Mouse (Mus musculus) E14TG2a.4 (cell line): ENCODE results near the gene Kiss1r.
"Not testable (repeated sequence)": the region's sequence is repeated elsewhere in the genome, so short reads cannot be mapped to it uniquely, and the experiment has no call there.

Source experiments
- H3K27me3 ChIP-seq: 2 replicates; pipeline ENCODE4 v1.6.1; 2014; ENCODE audit warnings: low read length, control low read depth; ENCODE audit not compliant: insufficient read depth
- H3K36me3 ChIP-seq: 2 replicates; pipeline ENCODE4 v1.6.1; 2014; ENCODE audit warnings: low read length, control low read depth; ENCODE audit not compliant: insufficient read depth
- H3K4me1 ChIP-seq: replicated peaks from 2 replicates; pipeline ENCODE4 v1.6.1; 2014; ENCODE audit warnings: low read depth, low read length, control low read depth
- H3K4me3 ChIP-seq: replicated peaks from 2 replicates; pipeline ENCODE4 v1.5.1; 2014; ENCODE audit warnings: mild to moderate bottlenecking, low read length
- H3K9me3 ChIP-seq: 2 replicates; pipeline ENCODE4 v1.6.1; 2014; ENCODE audit warnings: low read length, control low read depth
- CTCF ChIP-seq: conservative IDR thresholded peaks from 2 replicates; pipeline ENCODE4 v1.5.1; 2014; ENCODE audit warnings: low read length
- NANOG ChIP-seq: IDR thresholded peaks from 2 replicates; pipeline ENCODE4 v1.6.1; 2014; ENCODE audit warnings: borderline replicate concordance, low read length, mixed read lengths
- POU5F1 ChIP-seq: IDR thresholded peaks from 2 replicates; pipeline ENCODE4 v1.6.1; 2014; ENCODE audit warnings: low read length, borderline replicate concordance

Gene Kiss1r

DNA sequence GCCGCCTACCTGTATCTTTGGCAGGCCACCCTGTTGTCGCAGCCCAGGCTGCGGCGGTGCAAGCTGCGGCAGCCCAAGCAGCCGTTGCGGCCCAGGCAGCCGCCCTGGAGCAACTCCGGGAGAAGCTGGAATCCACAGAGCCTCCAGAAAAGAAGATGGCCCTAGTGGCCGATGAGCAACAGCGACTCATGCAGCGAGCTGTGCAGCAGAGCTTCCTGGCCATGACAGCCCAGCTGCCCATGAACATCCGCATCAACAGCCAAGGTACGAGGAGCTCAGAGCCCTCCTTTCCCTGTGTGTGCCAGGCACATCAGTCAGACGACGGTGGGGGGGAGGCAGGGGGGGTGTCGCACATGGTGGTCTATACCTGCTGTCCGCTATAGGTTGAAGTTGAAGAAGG is 33.9 kb downstream of the Kiss1r start:
- Histone ChIP-seq H3K9me3 (no peaks in the 10 kb centered on the region), H3K4me3 (peak overlapping the region; percentile 45; the same call in 1 of the 2 replicates), H3K27me3 (no peaks in the 10 kb centered on the region), H3K36me3 (peaks cover 17% of the 10 kb centered on the region), H3K4me1 (peaks cover 47% of the 10 kb centered on the region)
- TF ChIP-seq NANOG (no peak), CTCF (no peak), POU5F1 (no peak)

- Histone ChIP-seq H3K27me3 (no peaks in the 10 kb centered on the region), H3K4me1 (peaks cover 50% of the 10 kb centered on the region), H3K9me3 (no peaks in the 10 kb centered on the region), H3K36me3 (peaks cover 17% of the 10 kb centered on the region), H3K4me3 (no peak overlapping the region)
- TF ChIP-seq CTCF = peak; percentile 40
- no peak for TF ChIP-seq NANOG
Measured at GRCm38 (mm10) chr10:79953946-79954345, 37.2 kb downstream of the Kiss1r start.

DNA sequence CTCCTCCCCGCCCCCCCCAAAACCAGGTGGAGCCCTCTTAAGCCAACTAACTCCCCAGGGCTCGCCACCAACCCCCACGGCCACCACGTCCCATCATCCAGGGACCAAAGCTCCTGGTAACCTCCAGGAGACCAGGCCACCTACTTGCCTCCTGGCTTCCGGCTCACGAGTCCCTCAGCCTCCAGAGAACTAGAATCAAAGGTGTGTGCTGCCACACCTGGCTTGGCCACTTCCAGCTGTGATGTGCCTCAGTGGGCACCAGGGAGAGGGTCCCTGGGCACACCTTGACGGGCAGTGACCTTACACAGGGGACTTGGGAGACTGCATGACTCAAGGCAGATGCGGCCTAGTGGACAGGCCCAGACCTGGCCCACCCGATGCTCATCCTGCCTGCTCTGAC is 38.9 kb downstream of the Kiss1r start:
- H3K9me3 ChIP-seq = no peaks in the 10 kb centered on the region
- H3K4me1 ChIP-seq = peaks cover 45% of the 10 kb centered on the region
- peaks cover 6% of the 10 kb centered on the region for H3K36me3 ChIP-seq
- TF ChIP-seq CTCF = no peak
- no peak for TF ChIP-seq POU5F1
- TF ChIP-seq NANOG = no peak
- 0 out of 2 replicates have a peak overlapping the region, but pooled peaks have one; percentile 7 for H3K4me3 ChIP-seq
- H3K27me3 ChIP-seq = no peaks in the 10 kb centered on the region

DNA sequence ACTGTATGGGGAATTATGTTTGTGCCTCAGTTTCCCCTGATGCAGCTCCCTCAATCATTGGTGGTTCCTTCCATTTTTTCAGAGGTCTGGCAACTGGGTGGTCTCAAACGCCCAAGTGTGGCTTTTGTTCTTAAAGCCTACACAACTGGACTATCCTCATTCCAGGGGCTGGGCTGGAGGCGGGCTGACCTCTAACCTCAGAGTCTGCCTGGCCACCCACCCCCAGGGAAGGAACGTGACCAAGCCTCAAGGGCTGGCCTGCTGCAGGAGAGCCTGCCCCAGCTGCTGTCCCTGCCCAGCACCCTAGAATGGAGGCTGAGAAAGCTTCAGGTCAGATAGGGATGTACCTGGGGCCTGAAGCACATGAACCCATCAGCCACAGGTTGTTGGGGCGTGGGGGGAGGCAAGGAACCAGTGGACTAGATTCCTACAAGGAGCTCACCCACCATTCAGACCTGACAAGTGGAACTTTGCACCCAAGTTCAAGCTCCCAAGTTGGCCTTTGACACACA is 39.9 kb downstream of the Kiss1r start:
- Histone ChIP-seq H3K9me3 (no peaks in the 10 kb centered on the region), H3K36me3 (peaks cover 10% of the 10 kb centered on the region), H3K27me3 (no peaks in the 10 kb centered on the region), H3K4me3 (no peak overlapping the region), H3K4me1 (peaks cover 45% of the 10 kb centered on the region)
- TF ChIP-seq POU5F1 (no peak), CTCF (no peak), NANOG (no peak)

GRCm38 (mm10) chr10:79958140-79958816 is 41.5 kb downstream of the Kiss1r start:
- Histone ChIP-seq H3K9me3 (no peaks in the 10 kb centered on the region), H3K4me3 (no peak overlapping the region), H3K36me3 (peaks cover 26% of the 10 kb centered on the region)

DNA sequence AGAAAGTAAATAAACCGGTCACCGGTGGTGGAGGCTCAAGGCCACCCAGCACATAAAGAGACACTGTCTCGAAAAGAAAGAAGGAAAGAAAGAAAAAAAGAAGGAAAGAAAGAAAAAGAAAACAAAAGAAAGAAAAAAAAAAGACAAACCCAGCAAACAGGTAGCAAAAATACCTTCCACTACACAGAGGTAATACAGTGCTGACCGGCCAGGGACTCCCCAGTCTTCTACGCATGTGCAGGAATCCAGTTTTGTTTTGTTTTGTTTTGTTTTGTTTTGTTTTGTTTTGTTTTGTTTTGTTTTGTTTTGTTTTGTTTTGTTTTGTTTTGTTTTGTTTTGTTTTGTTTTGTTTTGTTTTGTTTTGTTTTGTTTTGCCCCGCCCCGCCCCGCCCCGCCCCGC is 42.6 kb downstream of the Kiss1r start:
- H3K36me3 ChIP-seq = peaks cover 37% of the 10 kb centered on the region
- H3K9me3 ChIP-seq, H3K4me3 ChIP-seq, H3K27me3 ChIP-seq: not testable (repeated sequence)
- peaks cover 66% of the 10 kb centered on the region for H3K4me1 ChIP-seq

More at GRCm38 (mm10) chr10:79958140-79958816, 41.5 kb downstream of the Kiss1r start:
- no peaks in the 10 kb centered on the region for H3K27me3 ChIP-seq
- TF ChIP-seq POU5F1 = no peak
- TF ChIP-seq CTCF = peak; percentile 66
- TF ChIP-seq NANOG = no peak
- peaks cover 58% of the 10 kb centered on the region for H3K4me1 ChIP-seq

GRCm38 (mm10) chr10:79959847-79960601 is 43.3 kb downstream of the Kiss1r start, which contains the start of gene Wdr18:
Wdr18 (plus strand) TSS chr10:79960152.
- H3K9me3 ChIP-seq = no peaks in the 10 kb centered on the region
- no peak for TF ChIP-seq NANOG
- TF ChIP-seq POU5F1 = no peak
- TF ChIP-seq CTCF = peak; percentile 78
- peaks cover 71% of the 10 kb centered on the region for H3K4me1 ChIP-seq
- peak within 1 kb of the TSS; percentile 100 for H3K4me3 ChIP-seq
- peaks cover 44% of the 10 kb centered on the region for H3K36me3 ChIP-seq
- H3K27me3 ChIP-seq = no peaks in the 10 kb centered on the region

DNA sequence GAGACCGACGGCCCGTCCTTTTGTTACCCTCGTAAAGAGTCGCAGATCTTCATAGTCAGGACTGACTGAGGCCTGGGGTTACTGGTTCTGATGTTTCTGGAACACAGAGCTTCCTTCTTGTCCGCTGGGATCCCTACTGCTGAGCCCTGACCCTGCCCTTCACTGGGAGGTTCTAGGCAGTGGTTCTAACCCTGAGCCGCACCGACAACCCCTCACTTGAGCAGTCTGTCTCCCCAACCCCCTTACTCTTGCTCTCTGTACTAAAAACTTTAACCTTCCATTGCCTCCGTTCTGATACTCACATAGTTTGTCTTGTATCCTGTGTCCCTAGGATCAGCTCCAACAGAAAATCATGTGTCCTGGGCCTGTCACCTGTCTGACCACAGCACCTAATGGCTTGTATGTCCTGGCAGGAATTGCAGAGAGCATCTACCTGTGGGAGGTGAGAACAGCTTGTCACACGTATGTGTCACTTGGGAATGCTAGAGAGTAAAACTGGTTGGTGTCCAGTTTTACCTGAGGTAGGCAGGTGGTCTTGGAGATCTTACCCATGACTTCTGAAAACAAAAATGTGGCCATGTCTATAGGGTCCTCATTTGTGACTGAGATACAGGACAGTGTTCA is 44.0 kb downstream of the Kiss1r start:
- Histone ChIP-seq H3K4me3 (peak overlapping the region; percentile 100), H3K9me3 (no peaks in the 10 kb centered on the region), H3K27me3 (no peaks in the 10 kb centered on the region), H3K4me1 (peaks cover 70% of the 10 kb centered on the region), H3K36me3 (peaks cover 51% of the 10 kb centered on the region)
- TF ChIP-seq CTCF (no peak), POU5F1 (no peak), NANOG (no peak)

- TF ChIP-seq CTCF (no peak), POU5F1 (no peak), NANOG (no peak)
- peaks cover 90% of the 10 kb centered on the region for H3K36me3 ChIP-seq
- H3K27me3 ChIP-seq = peaks cover 5% of the 10 kb centered on the region
- no peaks in the 10 kb centered on the region for H3K9me3 ChIP-seq
- peaks cover 80% of the 10 kb centered on the region for H3K4me1 ChIP-seq
- H3K4me3 ChIP-seq = no peak overlapping the region
Measured at GRCm38 (mm10) chr10:79964727-79965126, 48.0 kb downstream of the Kiss1r start.
